Mouse (Mus musculus) olfactory bulb, adult 2 months (tissue): ENCODE data around the gene Sfxn2. TPM values are rescaled to one million over a fixed set of nuclear protein-coding genes. Genes with fewer than 3 reads are reported as not detected.
"Not testable (repeated sequence)": the region's sequence is repeated elsewhere in the genome, so short reads cannot be mapped to it uniquely, and the experiment has no call there.

Experiments
- H3K27ac ChIP-seq: fragments of 200-500 bp; 2 replicates; pipeline ENCODE4 v1.5.1; 2012; ENCODE audit warnings: low read depth, low read length; ENCODE audit not compliant: insufficient read depth
- H3K4me1 ChIP-seq: fragments of 200-500 bp; 2 replicates; pipeline ENCODE4 v1.6.1; 2012; ENCODE audit warnings: low read length; ENCODE audit not compliant: control insufficient read depth, insufficient read depth
- H3K4me3 ChIP-seq: fragments of 200-500 bp; 2 replicates; pipeline ENCODE4 v1.5.1; 2012; ENCODE audit warnings: mild to moderate bottlenecking, low read depth, low read length, moderate library complexity; ENCODE audit not compliant: insufficient read depth
- CTCF ChIP-seq: fragments of 200-500 bp; IDR thresholded peaks from 2 replicates; pipeline ENCODE4 v1.5.1; 2012; ENCODE audit warnings: low read depth, mild to moderate bottlenecking, low read length, moderate library complexity; ENCODE audit not compliant: insufficient read depth
- POLR2A ChIP-seq: fragments of 200-500 bp; IDR thresholded peaks from 2 replicates; pipeline ENCODE4 v1.6.1; 2012; ENCODE audit warnings: mild to moderate bottlenecking, low read depth, low read length, moderate library complexity; ENCODE audit not compliant: insufficient read depth
- WGBS: fragments of 180-500 bp; shearing (Covaris S2); methylation state at CpG from one replicate; pipeline ENCODE4 v1.1.7; 2018; 5-methylcytosine and 5-hydroxymethylcytosine counted together
- polyA plus RNA-seq: library from polyadenylated mRNA; stranded (reverse); fragments of >200 nt; gene quantifications from 2 replicates; pipeline ENCODE4 v1.2.4, GENCODE M21; 2012; ENCODE audit warnings: low replicate concordance; ENCODE audit not compliant: missing spikeins, insufficient read depth, insufficient read length

The Sfxn2 gene
- polyA plus RNA-seq, 1 experiment: not detected

GRCm38 (mm10) chr19:46558631-46559030 is 14.5 kb upstream of the Sfxn2 start:
- 79% methylated on average over 12 of the region's 12 CpGs for WGBS
- H3K4me1 ChIP-seq: peaks cover 22% of the 10 kb centered on the region
- TF ChIP-seq CTCF: no peak
- no peak for TF ChIP-seq POLR2A
- no peak overlapping the region for H3K27ac ChIP-seq
- no peak overlapping the region for H3K4me3 ChIP-seq

- Histone ChIP-seq H3K4me1 (peaks cover 21% of the 10 kb centered on the region), H3K27ac (0 out of 2 replicates have a peak overlapping the region, but pooled peaks have one; percentile 16), H3K4me3 (no peak overlapping the region)
- WGBS: 27% methylated on average over 1 of the region's 1 CpGs
- peak; percentile 37; the same call in 1 of the 2 replicates for TF ChIP-seq CTCF
- TF ChIP-seq POLR2A: no peak
Observed at GRCm38 (mm10) chr19:46562132-46562531, 11.0 kb upstream of the Sfxn2 start.

GRCm38 (mm10) chr19:46562581-46563515 is 10.3 kb upstream of the Sfxn2 start:
- peaks cover 21% of the 10 kb centered on the region for H3K4me1 ChIP-seq
- WGBS: 70% methylated on average over 14 of the region's 14 CpGs
- 0 out of 2 replicates have a peak overlapping the region, but pooled peaks have one; percentile 16 for H3K27ac ChIP-seq
- TF ChIP-seq CTCF (no peak; the same call in 1 of the 2 replicates), POLR2A (no peak)
- no peak overlapping the region for H3K4me3 ChIP-seq

GRCm38 (mm10) chr19:46563603-46564002 is 9.6 kb upstream of the Sfxn2 start:
- no peak overlapping the region for H3K4me3 ChIP-seq
- 77% methylated on average over 4 of the region's 4 CpGs for WGBS
- TF ChIP-seq POLR2A: no peak
- no peak for TF ChIP-seq CTCF
- H3K4me1 ChIP-seq: peaks cover 19% of the 10 kb centered on the region
- H3K27ac ChIP-seq: no peak overlapping the region

GRCm38 (mm10) chr19:46564043-46564462 is 9.1 kb upstream of the Sfxn2 start:
- 79% methylated on average over 14 of the region's 14 CpGs for WGBS
- Histone ChIP-seq H3K4me3 (no peak overlapping the region), H3K4me1 (peaks cover 14% of the 10 kb centered on the region), H3K27ac (no peak overlapping the region)
- TF ChIP-seq CTCF (no peak), POLR2A (no peak)

GRCm38 (mm10) chr19:46571211-46571877 is 1.8 kb upstream of the Sfxn2 start:
- not testable (repeated sequence) for H3K27ac ChIP-seq
- 57% methylated on average over 3 of the region's 3 CpGs for WGBS

GRCm38 (mm10) chr19:46571878-46572244 is 1.3 kb upstream of the Sfxn2 start:
- 2% methylated on average over 10 of the region's 10 CpGs for WGBS
- TF ChIP-seq CTCF (no peak), POLR2A (no peak)
- Histone ChIP-seq H3K4me1 (peaks cover 2% of the 10 kb centered on the region; the same call in 1 of the 2 replicates), H3K4me3 (0 out of 2 replicates have a peak overlapping the region, but pooled peaks have one; percentile 14), H3K27ac (no peak overlapping the region)

More at GRCm38 (mm10) chr19:46571211-46571877, 1.8 kb upstream of the Sfxn2 start:
- not testable (repeated sequence) for H3K4me3 ChIP-seq, H3K4me1 ChIP-seq

GRCm38 (mm10) chr19:46572548-46572947 is 617 bp upstream of the Sfxn2 start:
- H3K27ac ChIP-seq: peak overlapping the region; percentile 32; the same call in 1 of the 2 replicates
- H3K4me3 ChIP-seq: peak overlapping the region; percentile 55
- TF ChIP-seq CTCF (no peak), POLR2A (no peak)
- under 1% methylated on average over 17 of the region's 17 CpGs for WGBS
- peaks cover 2% of the 10 kb centered on the region; the same call in 1 of the 2 replicates for H3K4me1 ChIP-seq

- H3K4me1 ChIP-seq: peaks cover 2% of the 10 kb centered on the region; the same call in 1 of the 2 replicates
- WGBS: 45% methylated on average over 6 of the region's 6 CpGs
- no peak overlapping the region for H3K4me3 ChIP-seq
- TF ChIP-seq POLR2A: no peak
- no peak for TF ChIP-seq CTCF
- H3K27ac ChIP-seq: no peak overlapping the region
Observed at GRCm38 (mm10) chr19:46573990-46574389, 825 bp downstream of the Sfxn2 start.
